Mouse (Mus musculus): ENCODE measurements around the gene P2rx5.

- TF ChIP-seq POLR2A (IDR thresholded peaks at IDR 0.05; ENCODE audit: extremely low read depth, insufficient read depth, low read length) (no peak), CTCF (IDR thresholded peaks at IDR 0.05; ENCODE audit: extremely low read depth, insufficient read depth, low read length) (no peak)
Measured at GRCm38 (mm10) chr11:73144261-73144681, 15.9 kb upstream of the P2rx5 start.

Measured in cortical plate, adult 2 months (tissue).